Mouse (Mus musculus) intestine, postnatal 0 days (tissue): ENCODE results near the gene Olfr1393. TPM values are rescaled to one million over a fixed set of nuclear protein-coding genes. Genes with fewer than 3 reads are reported as not detected.

Source experiments
- ATAC-seq: fragments of 200-750 bp; cut with Nextera tagmentation; 2 replicates; pipeline ENCODE4 v1.8.0; 2017; ENCODE audit warnings: mild to moderate bottlenecking, moderate TSS enrichment, moderate library complexity
- H3K27ac ChIP-seq: fragments of 300-500 bp; sonication (generic); 2 replicates; pipeline ENCODE4 v1.5.1; 2014; ENCODE audit warnings: mild to moderate bottlenecking, low read depth, low read length, moderate library complexity
- H3K27me3 ChIP-seq: fragments of 300-500 bp; sonication (generic); replicated peaks from 2 replicates; pipeline ENCODE4 v1.6.1; 2014; ENCODE audit warnings: low read length, mixed read lengths; ENCODE audit not compliant: control insufficient read depth, insufficient read depth
- H3K36me3 ChIP-seq: fragments of 300-500 bp; sonication (generic); 2 replicates; pipeline ENCODE4 v1.6.1; 2014; ENCODE audit warnings: mild to moderate bottlenecking, moderate library complexity; ENCODE audit not compliant: control insufficient read depth, insufficient read depth
- H3K4me1 ChIP-seq: fragments of 300-500 bp; sonication (generic); replicated peaks from 2 replicates; pipeline ENCODE4 v1.6.1; 2014; ENCODE audit warnings: antibody characterized with exemption, low read length, mixed read lengths; ENCODE audit not compliant: control insufficient read depth, insufficient read depth
- H3K4me2 ChIP-seq: fragments of 300-500 bp; sonication (generic); replicated peaks from 2 replicates; pipeline ENCODE4 v1.6.1; 2014; ENCODE audit warnings: low read depth, mild to moderate bottlenecking, moderate library complexity
- H3K4me3 ChIP-seq: fragments of 300-500 bp; sonication (generic); 2 replicates; pipeline ENCODE4 v1.5.1; 2014; ENCODE audit warnings: low read depth, low read length
- H3K9ac ChIP-seq: fragments of 300-500 bp; sonication (generic); 2 replicates; pipeline ENCODE4 v1.6.1; 2014; ENCODE audit warnings: mild to moderate bottlenecking, low read depth, low read length
- H3K9me3 ChIP-seq: fragments of 300-500 bp; sonication (generic); 2 replicates; pipeline ENCODE4 v1.6.1; 2016; ENCODE audit warnings: mixed run types; ENCODE audit not compliant: control insufficient read depth
- CTCF ChIP-seq: sonication (generic); IDR thresholded peaks from 2 replicates; pipeline ENCODE4 v1.5.1; 2016; ENCODE audit warnings: low read depth, mild to moderate bottlenecking, control low read depth, antibody characterized with exemption, moderate library complexity
- WGBS: fragments of 180-500 bp; shearing (Covaris S2); extraction: QIAGEN DNeasy Blood & Tissue Kit; methylation state at CpG from one replicate; pipeline ENCODE4 v1.1.7; 2014; 5-methylcytosine and 5-hydroxymethylcytosine counted together
- polyA plus RNA-seq: library from polyadenylated mRNA; unstranded; fragments of >200 nt; fragmentation: Nextera tagmentation; extraction: Ambion mirVana; gene quantifications from 2 replicates; pipeline ENCODE4 v1.2.1, GENCODE M21; 2015

Gene Olfr1393
- polyA plus RNA-seq, 1 experiment from 2014 or later, result not detected

- no peaks in the 10 kb centered on the region for H3K9me3 ChIP-seq
- no peaks in the 10 kb centered on the region for H3K27me3 ChIP-seq
- H3K36me3 ChIP-seq, result peaks cover 53% of the 10 kb centered on the region
- H3K4me2 ChIP-seq, result no peak overlapping the region
- no peak for TF ChIP-seq CTCF
- H3K9ac ChIP-seq, result no peak overlapping the region
- H3K4me1 ChIP-seq, result peaks cover 9% of the 10 kb centered on the region; the same call in 1 of the 2 replicates
- no peak overlapping the region for H3K27ac ChIP-seq
- ATAC-seq, result no peak
- no peak overlapping the region for H3K4me3 ChIP-seq
- WGBS, result 33% methylated on average over 1 of the region's 1 CpGs
These were observed 18.3 kb upstream of the Olfr1393 start for GRCm38 (mm10) chr11:49259829-49260228.

- WGBS, result 71% methylated on average over 21 of the region's 21 CpGs
- H3K27ac ChIP-seq, result no peak overlapping the region
- peak; percentile 24; the same call in 1 of the 2 replicates for ATAC-seq
- H3K27me3 ChIP-seq, result no peaks in the 10 kb centered on the region
- H3K9me3 ChIP-seq, result no peaks in the 10 kb centered on the region
- no peak overlapping the region for H3K4me2 ChIP-seq
- peaks cover 44% of the 10 kb centered on the region for H3K36me3 ChIP-seq
- no peak for TF ChIP-seq CTCF
- no peak overlapping the region for H3K4me3 ChIP-seq
- H3K4me1 ChIP-seq, result peaks cover 9% of the 10 kb centered on the region; the same call in 1 of the 2 replicates
- no peak overlapping the region for H3K9ac ChIP-seq
These were observed 17.3 kb upstream of the Olfr1393 start for GRCm38 (mm10) chr11:49260598-49261312.

- Histone ChIP-seq H3K27me3 (no peaks in the 10 kb centered on the region), H3K9ac (peak overlapping the region; percentile 17; the same call in 1 of the 2 replicates), H3K4me3 (no peak overlapping the region), H3K9me3 (no peaks in the 10 kb centered on the region), H3K4me2 (no peak overlapping the region), H3K36me3 (peaks cover 44% of the 10 kb centered on the region), H3K27ac (no peak overlapping the region), H3K4me1 (peaks cover 9% of the 10 kb centered on the region; the same call in 1 of the 2 replicates)
- 0 out of 2 replicates have a peak, but pooled peaks have one; percentile 8 for TF ChIP-seq CTCF
- WGBS, result 75% methylated on average over 14 of the region's 14 CpGs
- ATAC-seq, result no peak
These were observed 16.7 kb upstream of the Olfr1393 start for GRCm38 (mm10) chr11:49261313-49261855.

- Histone ChIP-seq H3K36me3 (peaks cover 40% of the 10 kb centered on the region), H3K27me3 (no peaks in the 10 kb centered on the region), H3K4me2 (no peak overlapping the region), H3K4me1 (peaks cover 8% of the 10 kb centered on the region; the same call in 1 of the 2 replicates), H3K9ac (no peak overlapping the region), H3K27ac (peak overlapping the region; percentile 21; the same call in 1 of the 2 replicates), H3K9me3 (no peaks in the 10 kb centered on the region), H3K4me3 (no peak overlapping the region)
- WGBS, result 80% methylated on average over 5 of the region's 5 CpGs
- ATAC-seq, result no peak
- no peak for TF ChIP-seq CTCF
These were observed 15.8 kb upstream of the Olfr1393 start for GRCm38 (mm10) chr11:49262286-49262685.

GRCm38 (mm10) chr11:49263149-49263548, 15.0 kb upstream of the Olfr1393 start:
- no peak overlapping the region for H3K4me2 ChIP-seq
- peaks cover 40% of the 10 kb centered on the region for H3K36me3 ChIP-seq
- ATAC-seq, result no peak
- no peaks in the 10 kb centered on the region for H3K9me3 ChIP-seq
- H3K4me1 ChIP-seq, result peaks cover 8% of the 10 kb centered on the region; the same call in 1 of the 2 replicates
- no peak overlapping the region for H3K4me3 ChIP-seq
- WGBS, result 90% methylated on average over 6 of the region's 6 CpGs
- H3K9ac ChIP-seq, result no peak overlapping the region
- H3K27me3 ChIP-seq, result no peaks in the 10 kb centered on the region
- H3K27ac ChIP-seq, result no peak overlapping the region
- TF ChIP-seq CTCF, result no peak

GRCm38 (mm10) chr11:49264081-49264480, 14.0 kb upstream of the Olfr1393 start:
- Histone ChIP-seq H3K27me3 (no peaks in the 10 kb centered on the region), H3K36me3 (peaks cover 40% of the 10 kb centered on the region), H3K9me3 (no peaks in the 10 kb centered on the region), H3K4me3 (no peak overlapping the region), H3K9ac (no peak overlapping the region), H3K4me2 (no peak overlapping the region), H3K4me1 (peaks cover 8% of the 10 kb centered on the region; the same call in 1 of the 2 replicates), H3K27ac (no peak overlapping the region)
- no peak for TF ChIP-seq CTCF
- 88% methylated on average over 7 of the region's 7 CpGs for WGBS
- no peak for ATAC-seq
